Mouse (Mus musculus): ENCODE results near the gene Uaca.
A peak's percentile ranks its signal among the peaks of the same experiment; 100 is the strongest.
"Not testable (repeated sequence)": the region's sequence is repeated elsewhere in the genome, so short reads cannot be mapped to it uniquely, and the experiment has no call there.

The Uaca gene

GRCm38 (mm10) chr9:60796076-60796475, 1.7 kb downstream of the Uaca start:
- DNase-seq: no peak

GRCm38 (mm10) chr9:60797126-60797525, 2.8 kb downstream of the Uaca start:
- no peak for DNase-seq

- DNase-seq: no peak
Measured at GRCm38 (mm10) chr9:60799061-60799460, 4.7 kb downstream of the Uaca start.

GRCm38 (mm10) chr9:60800663-60801382, 6.5 kb downstream of the Uaca start:
- no peak for DNase-seq

GRCm38 (mm10) chr9:60801746-60802145, 7.4 kb downstream of the Uaca start:
- DNase-seq: no peak

GRCm38 (mm10) chr9:60802341-60802740, 8.0 kb downstream of the Uaca start:
- no peak for DNase-seq

- no peak for DNase-seq
Measured at GRCm38 (mm10) chr9:60806021-60806420, 11.7 kb downstream of the Uaca start.

- no peak for DNase-seq
Measured at GRCm38 (mm10) chr9:60807996-60808395, 13.7 kb downstream of the Uaca start.

GRCm38 (mm10) chr9:60813139-60813880, 19.0 kb downstream of the Uaca start:
- DNase-seq: no peak

GRCm38 (mm10) chr9:60815502-60815901, 21.2 kb downstream of the Uaca start:
- no peak for DNase-seq

GRCm38 (mm10) chr9:60817585-60817984, 23.2 kb downstream of the Uaca start:
- DNase-seq: no peak

- DNase-seq: not testable (repeated sequence)
Measured at GRCm38 (mm10) chr9:60818582-60818981, 24.2 kb downstream of the Uaca start.

- DNase-seq: peak; percentile 65 to 73
Measured at GRCm38 (mm10) chr9:60819340-60819739, 25.0 kb downstream of the Uaca start.

- DNase-seq: no peak
Measured at GRCm38 (mm10) chr9:60821501-60821900, 27.2 kb downstream of the Uaca start.

GRCm38 (mm10) chr9:60822681-60823080, 28.3 kb downstream of the Uaca start:
- DNase-seq: no peak

- DNase-seq: no peak
Measured at GRCm38 (mm10) chr9:60825506-60825905, 31.2 kb downstream of the Uaca start.

- no peak for DNase-seq
Measured at GRCm38 (mm10) chr9:60826759-60827158, 32.4 kb downstream of the Uaca start.

GRCm38 (mm10) chr9:60828196-60828595, 33.9 kb downstream of the Uaca start:
- no peak for DNase-seq

- DNase-seq: peak; percentile 13 to 29
Measured at GRCm38 (mm10) chr9:60829610-60830009, 35.3 kb downstream of the Uaca start.

- no peak for DNase-seq
Measured at GRCm38 (mm10) chr9:60830079-60830478, 35.7 kb downstream of the Uaca start.

GRCm38 (mm10) chr9:60832233-60832632, 37.9 kb downstream of the Uaca start:
- DNase-seq: no peak

- DNase-seq: no peak
Measured at GRCm38 (mm10) chr9:60836151-60836550, 41.8 kb downstream of the Uaca start.

GRCm38 (mm10) chr9:60837078-60837448, 42.7 kb downstream of the Uaca start:
- no peak for DNase-seq

GRCm38 (mm10) chr9:60837449-60838141, 43.3 kb downstream of the Uaca start:
- DNase-seq: no peak
